Mouse (Mus musculus) stomach, postnatal 0 days (tissue): ENCODE measurements around the gene Kirrel3.

Source experiments
- CTCF ChIP-seq: IDR thresholded peaks from 2 replicates; pipeline ENCODE4 v1.5.1; 2016; ENCODE audit warnings: antibody characterized with exemption, low read depth, mild to moderate bottlenecking, moderate library complexity
- EP300 ChIP-seq: optimal IDR thresholded peaks from 2 replicates; pipeline ENCODE3; 2016; ENCODE audit warnings: antibody characterized with exemption

DNA sequence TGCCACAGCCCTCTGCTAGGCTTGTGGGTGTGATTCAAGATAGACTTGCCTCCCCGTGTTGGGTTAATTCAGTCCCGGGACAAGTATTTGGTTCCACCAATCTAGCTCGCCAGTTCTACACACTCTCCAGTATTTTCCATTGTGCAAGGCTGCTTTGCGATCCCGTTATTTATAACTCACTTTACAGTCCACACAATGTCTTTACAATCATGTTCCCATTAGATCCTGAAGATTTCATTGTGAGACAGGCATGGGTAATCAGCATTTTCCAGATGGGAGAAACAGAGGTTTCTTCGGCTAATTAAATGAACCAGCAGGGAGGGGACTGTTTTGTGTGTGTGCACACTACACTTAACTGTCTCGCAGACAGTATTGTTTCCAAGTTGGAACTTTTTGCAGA, 557.9 kb downstream of the Kirrel3 start:
- TF ChIP-seq CTCF (no peak), EP300 (no peak)
